ENCODE assay signal across 8 mouse cellular contexts in genomic region chr4:129810798-129811604, GRCm38 (mm10). TPM values are rescaled to one million over a fixed set of nuclear protein-coding genes. Genes with fewer than 3 reads are reported as not detected.
DNase-seq lines count a peak whose midpoint lies in the region; ATAC-seq and TF ChIP-seq lines count a peak whose summit lies in the region.

Gene Ptp4a2 (plus strand): TSS chr4:129811219.

- H3K4me1 ChIP-seq in embryonic facial prominence, embryonic 12.5 days = peaks cover 3% of the 10 kb centered on the region; the same call in 1 of the 2 replicates
- peaks cover 12% of the 10 kb centered on the region for H3K4me1 ChIP-seq in heart, embryonic 11.5 days (ENCODE audit: control insufficient read depth, insufficient read depth, low read length)
- peaks cover 7% of the 10 kb centered on the region; the same call in 1 of the 2 replicates for H3K4me1 ChIP-seq in kidney, embryonic 14.5 days (ENCODE audit: control insufficient read depth, insufficient read depth, low read length)
- peaks cover 2% of the 10 kb centered on the region; the same call in 1 of the 2 replicates for H3K4me1 ChIP-seq in liver, adult 2 months (ENCODE audit: control insufficient read depth, insufficient read depth, low read length)
- H3K4me1 ChIP-seq in midbrain, postnatal 0 days (ENCODE audit: insufficient read depth, low read length) = peaks cover 3% of the 10 kb centered on the region; the same call in 1 of the 2 replicates

- peak; percentile 25 to 30 for DNase-seq in cerebellum, postnatal 10 days
- no peak for DNase-seq in cerebellum, adult 9-11 months
- peak; percentile 46 for DNase-seq in liver, adult 2 months (ENCODE audit: extremely low read depth, low read depth, low spot score)
- DNase-seq in midbrain, postnatal 0 days (ENCODE audit: low spot score) = no peak
- peak; percentile 78 for DNase-seq in testis, postnatal 10 days (ENCODE audit: low spot score)

- H3K79me2 ChIP-seq in liver, adult 2 months (ENCODE audit: control insufficient read depth, insufficient read depth, low read length) = no peaks in the 10 kb centered on the region

- H3K27ac ChIP-seq in embryonic facial prominence, embryonic 12.5 days = no peak within 1 kb of the TSS
- peak within 1 kb of the TSS; percentile 89 for H3K27ac ChIP-seq in heart, embryonic 11.5 days (ENCODE audit: low read depth, low read length)
- peak within 1 kb of the TSS; percentile 63 for H3K27ac ChIP-seq in kidney, embryonic 14.5 days (ENCODE audit: low read depth, low read length)
- peak within 1 kb of the TSS; percentile 47 for H3K27ac ChIP-seq in liver, adult 2 months (replicated peaks; ENCODE audit: insufficient read depth, low read depth, low read length)
- no peak within 1 kb of the TSS for H3K27ac ChIP-seq in midbrain, postnatal 0 days (ENCODE audit: low read depth, low read length)

- no peaks in the 10 kb centered on the region for H3K27me3 ChIP-seq in embryonic facial prominence, embryonic 12.5 days
- no peaks in the 10 kb centered on the region for H3K27me3 ChIP-seq in heart, embryonic 11.5 days (ENCODE audit: control insufficient read depth, insufficient read depth, low read length)
- no peaks in the 10 kb centered on the region for H3K27me3 ChIP-seq in kidney, embryonic 14.5 days (ENCODE audit: control insufficient read depth, insufficient read depth, low read length)
- no peaks in the 10 kb centered on the region for H3K27me3 ChIP-seq in liver, adult 2 months (ENCODE audit: control insufficient read depth, insufficient read depth, low read length)
- no peaks in the 10 kb centered on the region for H3K27me3 ChIP-seq in midbrain, postnatal 0 days (ENCODE audit: insufficient read depth, low read length)

- H3K4me2 ChIP-seq in embryonic facial prominence, embryonic 12.5 days (replicated peaks) = peak within 1 kb of the TSS; percentile 54
- peak within 1 kb of the TSS; percentile 76 for H3K4me2 ChIP-seq in heart, embryonic 11.5 days
- H3K4me2 ChIP-seq in kidney, embryonic 14.5 days (replicated peaks; ENCODE audit: low read depth, low read length) = peak within 1 kb of the TSS; percentile 72
- peak within 1 kb of the TSS; percentile 49 for H3K4me2 ChIP-seq in midbrain, postnatal 0 days (ENCODE audit: low read depth, low read length, poor library complexity, severe bottlenecking)

- TF ChIP-seq POLR2A in liver, adult 2 months (IDR thresholded peaks at IDR 0.05; ENCODE audit: extremely low read depth, insufficient read depth, low read length) = 0 out of 2 replicates have a peak, but pooled peaks have one; percentile 18

- H3K4me3 ChIP-seq in embryonic facial prominence, embryonic 12.5 days = peak within 1 kb of the TSS; percentile 30
- H3K4me3 ChIP-seq in heart, embryonic 11.5 days (ENCODE audit: low read depth, low read length) = peak within 1 kb of the TSS; percentile 48
- peak within 1 kb of the TSS; percentile 42 for H3K4me3 ChIP-seq in kidney, embryonic 14.5 days (ENCODE audit: low read length)
- peak within 1 kb of the TSS; percentile 41 for H3K4me3 ChIP-seq in liver, adult 2 months (ENCODE audit: insufficient read depth, low read depth, low read length)
- H3K4me3 ChIP-seq in midbrain, postnatal 0 days (ENCODE audit: low read depth, low read length) = peak within 1 kb of the TSS; percentile 29; the same call in 1 of the 2 replicates

- H3K9ac ChIP-seq in embryonic facial prominence, embryonic 12.5 days = peak within 1 kb of the TSS; percentile 25; the same call in 1 of the 2 replicates
- peak within 1 kb of the TSS; percentile 80 for H3K9ac ChIP-seq in heart, embryonic 11.5 days (ENCODE audit: low read depth, low read length)
- peak within 1 kb of the TSS; percentile 54 for H3K9ac ChIP-seq in kidney, embryonic 14.5 days (ENCODE audit: low read depth, low read length)
- peak within 1 kb of the TSS; percentile 35 for H3K9ac ChIP-seq in liver, adult 2 months (ENCODE audit: low read depth, low read length)
- H3K9ac ChIP-seq in midbrain, postnatal 0 days (replicated peaks; ENCODE audit: low read length, poor library complexity, severe bottlenecking) = 0 out of 2 replicates have a peak within 1 kb of the TSS, but pooled peaks have one; percentile 46

- ATAC-seq in embryonic facial prominence, embryonic 12.5 days (ENCODE audit: insufficient number of reproducible peaks, insufficient read depth, low FRiP score, low TSS enrichment) = 0 out of 2 replicates have a peak, but pooled peaks have one; percentile 41
- peak; percentile 82 for ATAC-seq in heart, embryonic 11.5 days (replicated peaks; ENCODE audit: insufficient number of reproducible peaks, low FRiP score, low TSS enrichment)
- ATAC-seq in kidney, embryonic 14.5 days (ENCODE audit: low FRiP score, low TSS enrichment) = peak; percentile 87
- ATAC-seq in midbrain, postnatal 0 days (ENCODE audit: low FRiP score) = no peak

- no peak for TF ChIP-seq CTCF in liver, adult 2 months (IDR thresholded peaks at IDR 0.05; ENCODE audit: low read depth, low read length)
- no peak for TF ChIP-seq CTCF in midbrain, postnatal 0 days (IDR thresholded peaks at IDR 0.05)

- no peaks in the 10 kb centered on the region for H3K36me3 ChIP-seq in embryonic facial prominence, embryonic 12.5 days
- H3K36me3 ChIP-seq in heart, embryonic 11.5 days (ENCODE audit: control insufficient read depth, insufficient read depth, low read length) = no peaks in the 10 kb centered on the region
- H3K36me3 ChIP-seq in kidney, embryonic 14.5 days (ENCODE audit: control insufficient read depth, insufficient read depth, low read length) = no peaks in the 10 kb centered on the region
- no peaks in the 10 kb centered on the region for H3K36me3 ChIP-seq in liver, adult 2 months (ENCODE audit: control insufficient read depth, insufficient read depth, low read length)
- no peaks in the 10 kb centered on the region for H3K36me3 ChIP-seq in midbrain, postnatal 0 days (ENCODE audit: insufficient read depth, low read length)

- 14% methylated on average over 35 of the region's 35 CpGs for WGBS in embryonic facial prominence, embryonic 12.5 days
- 7% methylated on average over 35 of the region's 35 CpGs for WGBS in heart, embryonic 11.5 days (ENCODE audit: insufficient replicate concordance)
- WGBS in kidney, embryonic 14.5 days = 4% methylated on average over 35 of the region's 35 CpGs
- 14% methylated on average over 35 of the region's 35 CpGs for WGBS in liver, adult 2 months
- WGBS in midbrain, postnatal 0 days = 21% methylated on average over 35 of the region's 35 CpGs

- no peaks in the 10 kb centered on the region for H3K9me3 ChIP-seq in embryonic facial prominence, embryonic 12.5 days
- H3K9me3 ChIP-seq in heart, embryonic 11.5 days (replicated peaks; ENCODE audit: control insufficient read depth, low read length) = no peaks in the 10 kb centered on the region
- H3K9me3 ChIP-seq in kidney, embryonic 14.5 days (ENCODE audit: control insufficient read depth, low read length) = no peaks in the 10 kb centered on the region
- H3K9me3 ChIP-seq in midbrain, postnatal 0 days (ENCODE audit: low read length) = no peaks in the 10 kb centered on the region

RNA-seq across cellular contexts. Expression of gene Ptp4a2, which starts in this region (rescaled TPM):
- polyA plus RNA-seq in embryonic facial prominence, embryonic 12.5 days (2016; fragmentation: Nextera tagmentation; extraction: Ambion mirVana) = 306 and 332 TPM in 2 replicates
- 329 and 345 TPM in 2 replicates for polyA plus RNA-seq in heart, embryonic 11.5 days (2014; fragmentation: Nextera tagmentation; extraction: Ambion mirVana)
- polyA plus RNA-seq in kidney, embryonic 14.5 days (2014; fragmentation: Nextera tagmentation; extraction: Ambion mirVana) = 253 and 276 TPM in 2 replicates
- total RNA-seq in liver, adult 2 months (2014; rRNA removed) = 58.4 and 63.4 TPM in 2 replicates
- polyA plus RNA-seq in liver, adult 2 months (2012; rRNA removed) = 41.1 and 49.5 TPM in 2 replicates
- total RNA-seq in midbrain, postnatal 0 days (2014; rRNA removed) = 94.0 and 117 TPM in 2 replicates
- polyA plus RNA-seq in midbrain, postnatal 0 days (2015; fragmentation: Nextera tagmentation; extraction: Ambion mirVana) = 202 and 245 TPM in 2 replicates

Comparison
In these comparisons a context has a peak if more than half of its experiments do, and no peak if none do; other contexts are left out.
1. DNase-seq: peak in cerebellum, postnatal 10 days (2 of 2), liver, adult 2 months (single experiment) and testis, postnatal 10 days (single experiment); none in cerebellum, adult 9-11 months (single experiment) and midbrain, postnatal 0 days (single experiment).
2. H3K27ac ChIP-seq: peak in heart, embryonic 11.5 days (single experiment), kidney, embryonic 14.5 days (single experiment) and liver, adult 2 months (single experiment); none in embryonic facial prominence, embryonic 12.5 days (single experiment) and midbrain, postnatal 0 days (single experiment).
3. H3K9ac ChIP-seq: peak in every context shown above with its lines; median percentile 80 in heart, embryonic 11.5 days; 54 in kidney, embryonic 14.5 days; 46 in midbrain, postnatal 0 days; 35 in liver, adult 2 months; 25 in embryonic facial prominence, embryonic 12.5 days.
4. Peak in every context shown above with its lines, with median percentiles within 50 percentile points of each other: H3K4me2 ChIP-seq and H3K4me3 ChIP-seq.